Mouse (Mus musculus): Measurements from ENCODE around the gene Lca5.

DNA sequence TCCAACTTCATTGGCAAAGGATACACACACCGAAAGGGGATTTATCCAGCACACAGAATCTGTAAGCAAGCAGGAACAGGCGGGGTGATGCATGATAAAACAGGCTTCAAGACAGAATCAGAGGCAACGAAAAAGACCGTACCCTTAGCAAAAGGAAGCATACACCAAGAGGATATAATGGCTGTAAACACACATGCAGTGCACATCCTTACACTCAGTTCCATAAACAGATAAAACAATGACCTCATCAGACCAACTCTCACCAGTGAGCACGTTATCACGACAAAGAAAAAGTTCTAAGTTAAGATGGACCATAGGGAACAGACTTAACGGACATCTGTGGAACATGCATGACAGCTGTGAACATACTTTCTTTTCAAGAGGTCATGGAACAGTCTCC is 35.8 kb downstream of the Lca5 start:
- TF ChIP-seq TAL1 (IDR thresholded peaks at IDR 0.05; ENCODE audit: low read length) (no peak), GATA1 (IDR thresholded peaks at IDR 0.05; ENCODE audit: low read length) (no peak)
